Mouse (Mus musculus): ENCODE measurements at regions not wholly inside any gene's neighbourhood (a gene's known extent, or its start where the extent isn't known, plus 50 kb on each side); places are given as distances from the start of the nearest gene placed in this dataset.

- ATAC-seq (ENCODE audit: low read depth) = peak; percentile 19; the same call in 1 of the 2 replicates
These were observed 67.9 kb upstream of the Ctnnb1 start for GRCm38 (mm10) chr9:120860969-120861595.

DNA sequence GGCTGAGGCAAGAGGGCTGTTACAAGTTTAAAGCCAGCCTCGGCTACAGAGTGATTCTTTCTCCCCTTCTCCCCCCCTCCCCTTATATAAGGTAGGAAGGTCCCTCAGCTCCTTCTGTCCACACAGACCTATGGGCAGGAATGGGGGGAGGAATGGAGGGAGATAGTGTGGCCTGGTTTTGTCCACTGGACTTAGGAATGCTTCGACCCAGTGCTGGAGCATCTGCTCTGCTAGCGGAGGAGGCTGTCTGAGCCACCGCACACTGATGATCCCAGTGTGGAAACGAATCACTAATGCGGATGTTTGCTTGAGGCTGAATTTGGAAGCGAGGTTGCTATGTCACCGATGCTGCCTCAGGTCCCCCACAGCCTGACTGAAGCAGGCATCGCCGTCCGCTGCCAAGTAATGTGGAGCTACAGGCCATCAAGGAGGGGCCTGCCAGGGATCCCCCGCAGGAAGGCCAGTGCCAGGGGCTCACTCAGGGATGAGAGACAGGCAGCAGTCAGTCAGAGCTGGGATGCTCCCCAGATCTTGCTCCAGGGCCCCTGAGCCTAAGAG, 67.1 kb upstream of the Ctnnb1 start:
- Histone ChIP-seq H3K4me1 (replicated peaks) (peaks cover 47% of the 10 kb centered on the region), H3K9ac (0 out of 2 replicates have a peak overlapping the region, but pooled peaks have one; percentile 0), H3K4me2 (no peak overlapping the region), H3K27me3 (0 out of 2 replicates have a peak, but pooled peaks cover 9% of the 10 kb centered on the region), H3K27ac (replicated peaks) (0 out of 2 replicates have a peak overlapping the region, but pooled peaks have one; percentile 20), H3K9me3 (no peaks in the 10 kb centered on the region), H3K4me3 (no peak overlapping the region), H3K36me3 (no peaks in the 10 kb centered on the region)
- peak; percentile 37; the same call in 1 of the 2 replicates for ATAC-seq (ENCODE audit: low read depth)
- 33% methylated on average over 12 of the region's 12 CpGs for WGBS

More at GRCm38 (mm10) chr9:120860969-120861595, 67.9 kb upstream of the Ctnnb1 start:
- H3K27me3 ChIP-seq = 0 out of 2 replicates have a peak, but pooled peaks cover 9% of the 10 kb centered on the region
- no peak overlapping the region for H3K4me2 ChIP-seq
- peaks cover 41% of the 10 kb centered on the region for H3K4me1 ChIP-seq (replicated peaks)
- H3K9me3 ChIP-seq = no peaks in the 10 kb centered on the region
- WGBS = 24% methylated on average over 8 of the region's 8 CpGs
- no peak overlapping the region for H3K4me3 ChIP-seq
- H3K9ac ChIP-seq = no peak overlapping the region
- no peaks in the 10 kb centered on the region for H3K36me3 ChIP-seq
- 0 out of 2 replicates have a peak overlapping the region, but pooled peaks have one; percentile 20 for H3K27ac ChIP-seq (replicated peaks)

- Histone ChIP-seq H3K4me3 (no peak overlapping the region), H3K9ac (no peak overlapping the region), H3K27me3 (0 out of 2 replicates have a peak, but pooled peaks cover 9% of the 10 kb centered on the region), H3K36me3 (no peaks in the 10 kb centered on the region), H3K4me1 (replicated peaks) (peaks cover 66% of the 10 kb centered on the region), H3K27ac (replicated peaks) (no peak overlapping the region), H3K4me2 (no peak overlapping the region), H3K9me3 (no peaks in the 10 kb centered on the region)
- WGBS = 70% methylated on average over 3 of the region's 3 CpGs
- ATAC-seq (ENCODE audit: low read depth) = no peak
These were observed 64.6 kb upstream of the Ctnnb1 start for GRCm38 (mm10) chr9:120864410-120864809.

DNA sequence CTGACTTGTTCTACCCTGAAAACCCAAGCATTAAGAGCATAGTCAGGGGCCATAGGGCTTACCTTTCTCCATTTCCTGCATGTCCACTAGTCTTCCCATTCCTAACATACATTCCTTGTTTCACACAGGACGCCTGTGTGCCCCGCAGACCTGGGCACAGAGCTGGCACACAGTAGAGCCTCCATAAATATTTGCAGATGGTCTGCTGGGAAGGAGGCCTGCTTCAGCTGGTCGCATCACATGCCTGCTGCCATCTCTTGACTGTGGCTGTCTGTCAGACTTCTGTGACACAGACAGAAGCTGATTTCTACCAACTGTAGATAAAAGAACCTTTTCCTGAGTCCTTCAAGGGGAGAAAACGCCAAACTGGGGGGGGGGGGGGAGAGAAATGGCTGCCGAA, 62.8 kb upstream of the Ctnnb1 start:
- Histone ChIP-seq H3K27me3 (0 out of 2 replicates have a peak, but pooled peaks cover 9% of the 10 kb centered on the region), H3K27ac (replicated peaks) (peak overlapping the region; percentile 73), H3K4me1 (replicated peaks) (peaks cover 74% of the 10 kb centered on the region), H3K4me2 (no peak overlapping the region), H3K9ac (no peak overlapping the region; the same call in 1 of the 2 replicates), H3K36me3 (no peaks in the 10 kb centered on the region), H3K9me3 (no peaks in the 10 kb centered on the region), H3K4me3 (no peak overlapping the region)
- WGBS = 34% methylated on average over 5 of the region's 5 CpGs
- no peak for ATAC-seq (ENCODE audit: low read depth)

DNA sequence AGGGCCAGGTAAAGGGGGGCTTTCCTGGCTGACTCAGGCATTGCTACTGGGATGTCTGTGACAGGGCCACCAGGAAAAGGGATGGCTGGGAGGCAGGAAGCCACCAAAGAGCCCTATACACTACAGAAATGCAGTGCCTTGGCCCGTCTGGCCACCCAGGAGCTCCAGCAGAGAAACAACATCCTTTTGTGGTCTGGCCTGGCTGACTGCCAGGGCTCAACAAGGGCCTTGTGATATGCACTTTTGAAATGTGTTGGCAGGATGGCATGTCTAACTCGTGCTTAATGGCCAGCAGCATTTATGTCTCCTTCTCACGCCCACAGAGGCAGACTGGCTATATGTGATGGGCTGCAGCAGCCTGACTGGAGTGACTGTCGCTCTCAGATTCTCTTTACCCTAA, 62.3 kb upstream of the Ctnnb1 start:
- Histone ChIP-seq H3K4me1 (replicated peaks) (peaks cover 70% of the 10 kb centered on the region), H3K36me3 (no peaks in the 10 kb centered on the region)
- ATAC-seq (ENCODE audit: low read depth) = peak; percentile 54

GRCm38 (mm10) chr9:120867861-120868260, 61.2 kb upstream of the Ctnnb1 start:
- H3K27ac ChIP-seq (replicated peaks) = no peak overlapping the region
- no peak overlapping the region for H3K4me2 ChIP-seq
- H3K9ac ChIP-seq = no peak overlapping the region
- H3K36me3 ChIP-seq = no peaks in the 10 kb centered on the region
- WGBS = 79% methylated on average over 2 of the region's 2 CpGs
- ATAC-seq (ENCODE audit: low read depth) = no peak
- H3K27me3 ChIP-seq = 0 out of 2 replicates have a peak, but pooled peaks cover 9% of the 10 kb centered on the region
- no peak overlapping the region for H3K4me3 ChIP-seq
- H3K4me1 ChIP-seq (replicated peaks) = peaks cover 60% of the 10 kb centered on the region
- no peaks in the 10 kb centered on the region for H3K9me3 ChIP-seq

More for the DNA sequence above, 62.3 kb upstream of the Ctnnb1 start:
- Histone ChIP-seq H3K9me3 (no peaks in the 10 kb centered on the region), H3K27ac (replicated peaks) (peak overlapping the region; percentile 73), H3K27me3 (0 out of 2 replicates have a peak, but pooled peaks cover 9% of the 10 kb centered on the region), H3K4me2 (no peak overlapping the region), H3K4me3 (no peak overlapping the region), H3K9ac (no peak overlapping the region)
- WGBS = 20% methylated on average over 4 of the region's 4 CpGs

DNA sequence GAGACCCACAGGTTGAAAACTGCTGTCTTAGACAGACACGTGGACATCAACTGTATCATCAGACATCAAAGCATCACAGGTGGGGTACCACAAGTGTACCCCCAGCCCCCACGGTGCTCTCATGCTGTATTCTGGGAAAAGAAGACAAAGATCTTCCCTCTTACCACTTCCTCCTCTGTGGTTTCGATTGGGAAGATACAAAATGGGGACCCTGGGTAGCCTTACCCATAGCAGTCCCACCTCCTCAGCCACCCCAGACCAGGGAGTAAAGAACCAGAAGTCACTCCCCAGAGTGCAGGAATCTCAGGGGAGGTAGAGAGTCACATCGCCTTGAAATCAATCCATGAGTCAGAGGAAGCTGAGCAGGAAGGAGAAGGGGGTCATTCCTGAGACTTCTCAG, 60.7 kb upstream of the Ctnnb1 start:
- Histone ChIP-seq H3K9ac (no peak overlapping the region), H3K4me3 (no peak overlapping the region), H3K9me3 (no peaks in the 10 kb centered on the region), H3K4me1 (replicated peaks) (peaks cover 60% of the 10 kb centered on the region), H3K4me2 (no peak overlapping the region), H3K27me3 (0 out of 2 replicates have a peak, but pooled peaks cover 6% of the 10 kb centered on the region), H3K36me3 (no peaks in the 10 kb centered on the region), H3K27ac (replicated peaks) (no peak overlapping the region)
- 81% methylated on average over 4 of the region's 4 CpGs for WGBS
- no peak for ATAC-seq (ENCODE audit: low read depth)

- peaks cover 59% of the 10 kb centered on the region for H3K4me1 ChIP-seq (replicated peaks)
- H3K27me3 ChIP-seq = no peaks in the 10 kb centered on the region
- no peaks in the 10 kb centered on the region for H3K36me3 ChIP-seq
- peak overlapping the region; percentile 64 for H3K27ac ChIP-seq (replicated peaks)
- H3K9me3 ChIP-seq = no peaks in the 10 kb centered on the region
- no peak overlapping the region for H3K4me3 ChIP-seq
- peak; percentile 64; the same call in 1 of the 2 replicates for ATAC-seq (ENCODE audit: low read depth)
- peak overlapping the region; percentile 38; the same call in 1 of the 2 replicates for H3K9ac ChIP-seq
- 14% methylated on average over 19 of the region's 19 CpGs for WGBS
- H3K4me2 ChIP-seq = peak overlapping the region; percentile 40
These were observed 59.5 kb upstream of the Ctnnb1 start for GRCm38 (mm10) chr9:120869432-120870081.

GRCm38 (mm10) chr9:120873293-120873692, 55.7 kb upstream of the Ctnnb1 start:
- no peaks in the 10 kb centered on the region for H3K9me3 ChIP-seq
- ATAC-seq (ENCODE audit: low read depth) = no peak
- no peaks in the 10 kb centered on the region for H3K27me3 ChIP-seq
- H3K4me3 ChIP-seq = no peak overlapping the region
- no peak overlapping the region for H3K9ac ChIP-seq
- H3K27ac ChIP-seq (replicated peaks) = no peak overlapping the region
- peaks cover 33% of the 10 kb centered on the region for H3K4me1 ChIP-seq (replicated peaks)
- 98% methylated on average over 3 of the region's 3 CpGs for WGBS
- no peaks in the 10 kb centered on the region for H3K36me3 ChIP-seq
- no peak overlapping the region for H3K4me2 ChIP-seq

- peaks cover 21% of the 10 kb centered on the region for H3K4me1 ChIP-seq (replicated peaks)
- ATAC-seq (ENCODE audit: low read depth) = no peak
- H3K4me3 ChIP-seq = no peak overlapping the region
- no peak overlapping the region for H3K9ac ChIP-seq
- H3K9me3 ChIP-seq = no peaks in the 10 kb centered on the region
- no peak overlapping the region for H3K4me2 ChIP-seq
- no peaks in the 10 kb centered on the region for H3K36me3 ChIP-seq
- no peaks in the 10 kb centered on the region for H3K27me3 ChIP-seq
- WGBS = 92% methylated on average over 5 of the region's 5 CpGs
- H3K27ac ChIP-seq (replicated peaks) = no peak overlapping the region
These were observed 54.5 kb upstream of the Ctnnb1 start for GRCm38 (mm10) chr9:120874416-120874976.

DNA sequence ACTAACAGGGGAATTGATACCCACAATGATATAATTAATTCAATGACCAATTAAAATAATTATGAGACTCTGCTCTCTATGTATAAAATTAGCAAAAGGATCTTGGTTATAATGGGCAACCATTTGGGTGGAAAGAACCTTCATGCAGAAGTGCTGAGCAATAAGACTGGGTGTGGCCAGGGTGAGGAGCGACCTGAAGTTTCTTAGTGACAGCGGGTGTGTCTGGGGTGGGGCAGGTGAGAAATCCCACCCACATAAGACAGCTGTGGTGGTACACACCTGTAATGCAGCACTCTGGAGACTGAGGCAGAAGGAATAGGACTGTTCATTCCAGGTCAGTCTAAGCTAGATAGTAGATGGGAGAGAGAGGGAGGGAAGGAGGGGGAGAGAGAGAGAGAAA, 51.9 kb upstream of the Ctnnb1 start:
- Histone ChIP-seq H3K4me2 (no peak overlapping the region), H3K27me3 (no peaks in the 10 kb centered on the region), H3K9ac (no peak overlapping the region), H3K27ac (replicated peaks) (no peak overlapping the region), H3K4me1 (replicated peaks) (peaks cover 15% of the 10 kb centered on the region), H3K36me3 (no peaks in the 10 kb centered on the region), H3K9me3 (no peaks in the 10 kb centered on the region), H3K4me3 (no peak overlapping the region)
- no peak for ATAC-seq (ENCODE audit: low read depth)
- WGBS = 88% methylated on average over 2 of the region's 2 CpGs
